Mouse (Mus musculus): ENCODE results near the gene Klc3.

The Klc3 gene

DNA sequence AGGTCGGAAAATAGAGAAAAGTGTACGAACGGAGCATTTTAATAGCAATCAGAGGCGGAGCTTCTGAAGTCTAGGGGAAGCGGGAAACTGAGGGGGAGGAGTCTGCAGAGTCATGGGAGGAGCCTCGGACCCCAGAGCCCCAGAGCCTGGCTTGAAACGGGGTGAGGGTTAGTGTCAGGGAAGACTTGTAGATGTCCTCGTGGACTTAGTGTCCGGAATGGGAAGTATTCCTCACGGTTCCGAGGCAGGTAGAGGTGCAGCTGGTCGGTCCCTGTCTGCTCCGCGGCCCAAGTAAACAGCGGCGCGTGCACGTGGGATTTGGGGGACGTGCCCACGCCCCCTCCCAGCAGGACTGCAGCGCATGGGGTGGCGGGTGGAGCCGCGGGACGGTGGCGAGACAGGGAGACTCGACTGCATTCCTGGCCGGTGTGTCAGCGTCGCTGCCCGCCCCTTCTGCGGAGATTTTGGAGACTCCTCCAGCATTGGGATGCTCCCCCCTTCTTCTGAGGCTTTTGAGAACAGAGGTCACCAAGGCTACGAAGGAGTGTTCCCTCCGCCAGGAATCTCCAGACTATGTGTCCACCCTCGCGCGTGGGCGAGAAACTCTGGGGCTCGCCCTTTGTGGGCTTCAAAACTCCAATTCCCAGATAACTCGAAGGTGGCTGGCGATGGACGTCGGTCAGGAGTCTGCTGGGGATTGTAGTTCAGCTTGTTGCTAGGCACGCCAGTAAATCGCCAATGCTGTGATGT lies 43.8 kb downstream of the Klc3 start:
- peak; percentile 88 for DNase-seq (ENCODE audit: low spot score)

- DNase-seq (ENCODE audit: low spot score), result peak; percentile 88
Observed at GRCm38 (mm10) chr7:19359299-19359891, 44.5 kb downstream of the Klc3 start, which contains the start of the genes Cd3eap and Ppp1r13l. Gene Cd3eap, minus strand, starts transcription at chr7:19359483. Gene Ppp1r13l, plus strand, starts transcription at chr7:19359749.

- DNase-seq (ENCODE audit: low spot score), result no peak
Observed at GRCm38 (mm10) chr7:19358634-19359033, 45.3 kb downstream of the Klc3 start.

DNA sequence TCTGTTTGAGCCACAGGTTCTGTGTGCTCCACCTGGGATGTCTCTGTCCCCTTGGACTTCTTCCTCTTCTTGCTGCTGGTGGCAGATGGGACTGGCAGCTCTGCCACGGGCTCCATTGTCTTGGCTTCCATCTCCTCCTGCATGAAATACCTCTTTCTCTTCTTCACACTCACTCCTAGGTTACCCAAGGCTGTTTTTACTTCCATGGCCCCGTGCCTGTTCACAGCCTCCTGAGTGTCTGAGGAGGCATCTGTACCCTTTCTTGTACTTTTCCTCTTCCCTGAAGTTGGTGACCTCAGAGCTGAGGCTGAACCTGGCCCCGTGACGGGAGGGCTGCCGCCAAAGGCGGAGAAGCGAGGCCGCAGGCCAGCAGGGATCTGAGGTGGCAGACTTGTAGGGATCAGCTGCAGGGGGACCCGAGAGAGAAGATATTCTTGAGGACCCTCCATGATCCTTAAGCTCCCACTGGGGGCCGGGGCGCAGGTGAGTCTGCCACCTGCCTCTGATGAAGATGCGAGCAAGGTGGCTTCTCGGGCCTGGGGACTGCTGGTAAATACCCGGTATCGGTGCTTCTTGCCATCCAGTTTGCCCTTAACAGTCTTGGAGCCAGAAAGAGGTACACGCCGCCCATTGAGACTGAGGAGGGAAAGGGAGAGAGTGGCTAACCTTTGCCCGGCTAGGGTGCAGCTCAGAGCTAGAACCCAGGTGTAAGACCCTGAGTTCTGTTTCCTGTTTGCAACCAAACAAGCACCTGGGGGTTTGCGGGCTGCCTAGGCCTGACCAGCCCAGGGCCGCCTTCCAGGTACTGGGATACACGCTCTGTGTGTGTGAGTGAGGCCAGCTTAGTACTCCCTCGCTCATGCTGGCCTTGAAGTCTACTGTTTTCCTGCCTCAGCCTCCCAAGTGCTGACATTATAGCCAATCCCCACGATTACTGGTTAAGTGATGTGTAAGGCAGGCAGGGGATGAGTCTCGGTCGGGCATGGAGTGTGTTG lies 46.2 kb downstream of the Klc3 start:
- DNase-seq (ENCODE audit: low spot score), result no peak

DNA sequence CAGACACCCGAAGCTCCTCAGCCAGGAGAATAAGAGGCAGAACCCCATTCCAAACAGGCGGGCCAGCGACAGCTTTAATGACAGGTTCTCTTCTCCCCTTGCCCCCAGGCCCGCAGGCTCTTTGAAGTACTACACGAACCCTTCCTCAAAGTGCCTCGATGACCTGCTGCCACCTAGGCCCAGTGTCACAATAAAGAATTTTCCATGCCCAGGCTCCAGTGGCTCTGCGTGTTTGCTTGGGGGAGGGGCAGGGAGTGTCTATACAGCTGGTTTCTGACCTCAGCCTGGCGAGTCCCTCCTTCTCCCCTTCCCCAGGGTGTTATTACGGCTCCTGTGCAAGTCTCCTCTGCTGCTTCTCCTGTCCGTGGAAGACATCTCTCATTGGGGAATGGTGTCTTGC lies 47.6 kb downstream of the Klc3 start:
- DNase-seq (ENCODE audit: low spot score), result no peak

GRCm38 (mm10) chr7:19354991-19355390 lies 48.9 kb downstream of the Klc3 start:
- DNase-seq (ENCODE audit: low spot score), result no peak

- DNase-seq (ENCODE audit: low spot score), result no peak
Observed at GRCm38 (mm10) chr7:19350221-19350620, 53.7 kb downstream of the Klc3 start.

DNA sequence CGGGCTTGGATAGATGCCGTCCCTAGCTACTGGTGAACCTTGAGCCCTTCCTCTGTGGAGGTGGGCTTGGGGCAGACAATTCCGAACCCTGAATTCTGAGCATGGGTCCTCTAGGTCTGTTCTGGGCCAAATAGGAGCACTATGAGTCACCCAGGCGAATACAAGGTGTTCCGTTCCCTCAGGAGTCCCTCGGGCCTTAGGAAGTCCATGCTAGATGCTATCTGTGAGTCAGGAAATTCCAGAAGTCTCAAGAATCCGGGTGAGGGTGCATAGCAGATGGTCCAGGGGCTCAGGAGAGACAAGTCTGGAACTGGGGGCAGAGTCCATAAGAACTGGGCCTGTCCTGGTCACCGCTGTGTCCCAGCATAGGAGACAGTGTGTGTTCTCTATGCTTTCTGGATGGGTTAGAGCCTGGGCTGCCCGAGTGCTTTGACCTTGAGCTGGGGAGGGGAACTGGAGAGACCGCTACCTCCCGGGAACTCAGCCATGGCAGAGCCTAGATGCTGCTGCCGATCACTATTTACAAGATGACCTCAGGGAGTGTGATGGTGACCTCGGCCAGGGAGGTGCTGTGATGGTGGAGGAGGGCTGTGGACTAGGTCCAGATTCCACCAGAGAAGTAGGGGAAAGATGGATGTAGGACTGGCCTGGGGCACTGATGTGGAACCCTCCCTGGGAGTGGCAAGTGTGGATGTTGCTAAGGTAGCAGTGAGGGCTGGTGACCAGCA lies 54.6 kb downstream of the Klc3 start:
- no peak for DNase-seq (ENCODE audit: low spot score)

DNA sequence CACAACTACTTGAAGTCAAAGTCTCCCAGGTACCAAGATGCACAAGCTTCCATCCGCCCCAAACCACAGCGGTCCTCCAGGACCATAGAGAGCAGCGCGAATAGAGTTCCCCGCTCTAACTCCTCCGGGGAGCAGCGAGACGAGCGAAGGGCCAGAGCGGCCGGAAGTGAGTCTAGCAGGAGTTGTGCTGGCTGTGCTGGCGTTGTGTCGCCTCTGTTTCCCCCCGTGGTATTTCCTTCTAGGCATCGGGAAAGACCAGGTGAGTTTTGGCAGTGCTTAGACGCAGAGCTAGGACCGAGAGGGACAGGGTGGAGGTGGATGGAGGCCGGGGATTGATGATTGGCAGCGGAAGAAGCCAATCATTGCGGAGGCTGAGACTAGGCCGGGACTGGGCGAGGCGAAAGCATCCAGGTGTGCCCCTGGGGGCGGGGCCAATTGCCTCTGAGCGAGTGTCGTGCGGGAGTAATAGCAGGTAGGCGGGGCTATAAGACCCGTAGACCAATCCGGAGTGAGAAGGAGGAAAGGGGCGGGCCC lies 58.9 kb downstream of the Klc3 start:
- DNase-seq (ENCODE audit: low spot score), result peak; percentile 98
